Mouse (Mus musculus): ENCODE results near the gene Nin. TPM values are rescaled to one million over a fixed set of nuclear protein-coding genes. Genes with fewer than 3 reads are reported as not detected.

Nin gene
- total and polyA plus RNA-seq, 2 experiments from 2014 or later = 5.1 to 9.8 TPM

GRCm38 (mm10) chr12:70104776-70105420, 8.6 kb downstream of the Nin start:
- DNase-seq (ENCODE audit: low spot score) (no peak), ATAC-seq (ENCODE audit: insufficient read depth, low read depth) (no peak)
- H3K27me3 ChIP-seq (ENCODE audit: control insufficient read depth, insufficient read depth, low read length) = no peaks in the 10 kb centered on the region
- WGBS = 56% methylated on average over 5 of the region's 5 CpGs
- no peak overlapping the region for H3K27ac ChIP-seq (ENCODE audit: low read depth)
- no peak overlapping the region for H3K4me2 ChIP-seq (ENCODE audit: low read depth, low read length)
- no peak overlapping the region for H3K9ac ChIP-seq (replicated peaks; ENCODE audit: low read depth, low read length)
- H3K9me3 ChIP-seq (replicated peaks; ENCODE audit: control insufficient read depth, low read length) = no peaks in the 10 kb centered on the region
- H3K4me3 ChIP-seq (ENCODE audit: low read depth, low read length) = no peak overlapping the region
- peaks cover 8% of the 10 kb centered on the region; the same call in 1 of the 2 replicates for H3K36me3 ChIP-seq (replicated peaks; ENCODE audit: control insufficient read depth, insufficient read depth, low read length)
- TF ChIP-seq EP300 (IDR thresholded peaks at IDR 0.05; ENCODE audit: low read depth) (no peak), CTCF (IDR thresholded peaks at IDR 0.05; ENCODE audit: low read depth) (no peak)
- H3K4me1 ChIP-seq (ENCODE audit: control insufficient read depth, insufficient read depth) = peaks cover 20% of the 10 kb centered on the region; the same call in 1 of the 2 replicates

GRCm38 (mm10) chr12:70104199-70104598, 9.3 kb downstream of the Nin start:
- Histone ChIP-seq H3K36me3 (replicated peaks; ENCODE audit: control insufficient read depth, insufficient read depth, low read length) (peaks cover 8% of the 10 kb centered on the region; the same call in 1 of the 2 replicates), H3K9me3 (replicated peaks; ENCODE audit: control insufficient read depth, low read length) (no peaks in the 10 kb centered on the region), H3K27ac (ENCODE audit: low read depth) (no peak overlapping the region), H3K9ac (replicated peaks; ENCODE audit: low read depth, low read length) (no peak overlapping the region), H3K4me1 (ENCODE audit: control insufficient read depth, insufficient read depth) (peaks cover 20% of the 10 kb centered on the region; the same call in 1 of the 2 replicates), H3K27me3 (ENCODE audit: control insufficient read depth, insufficient read depth, low read length) (no peaks in the 10 kb centered on the region), H3K4me3 (ENCODE audit: low read depth, low read length) (no peak overlapping the region), H3K4me2 (ENCODE audit: low read depth, low read length) (no peak overlapping the region)
- whole genome bisulfite sequencing = 25% methylated on average over 4 of the region's 4 CpGs
- TF ChIP-seq CTCF (IDR thresholded peaks at IDR 0.05; ENCODE audit: low read depth) = no peak
- TF ChIP-seq EP300 (IDR thresholded peaks at IDR 0.05; ENCODE audit: low read depth) = no peak
- ATAC-seq (ENCODE audit: insufficient read depth, low read depth) (no peak), DNase-seq (ENCODE audit: low spot score) (no peak)

- Histone ChIP-seq H3K36me3 (replicated peaks; ENCODE audit: control insufficient read depth, insufficient read depth, low read length) (peaks cover 8% of the 10 kb centered on the region; the same call in 1 of the 2 replicates), H3K4me3 (ENCODE audit: low read depth, low read length) (no peak overlapping the region), H3K27me3 (ENCODE audit: control insufficient read depth, insufficient read depth, low read length) (no peaks in the 10 kb centered on the region), H3K9me3 (replicated peaks; ENCODE audit: control insufficient read depth, low read length) (no peaks in the 10 kb centered on the region), H3K27ac (ENCODE audit: low read depth) (no peak overlapping the region), H3K4me2 (ENCODE audit: low read depth, low read length) (no peak overlapping the region), H3K4me1 (ENCODE audit: control insufficient read depth, insufficient read depth) (peaks cover 23% of the 10 kb centered on the region; the same call in 1 of the 2 replicates), H3K9ac (replicated peaks; ENCODE audit: low read depth, low read length) (no peak overlapping the region)
- WGBS = 82% methylated on average over 4 of the region's 4 CpGs
- TF ChIP-seq CTCF (IDR thresholded peaks at IDR 0.05; ENCODE audit: low read depth) (no peak), EP300 (IDR thresholded peaks at IDR 0.05; ENCODE audit: low read depth) (no peak)
- no peak for DNase-seq (ENCODE audit: low spot score)
- no peak for ATAC-seq (ENCODE audit: insufficient read depth, low read depth)
These were observed 10.3 kb downstream of the Nin start for GRCm38 (mm10) chr12:70103257-70103656.

GRCm38 (mm10) chr12:70102426-70102825, 11.1 kb downstream of the Nin start:
- H3K9ac ChIP-seq (replicated peaks; ENCODE audit: low read depth, low read length) = no peak overlapping the region
- H3K4me1 ChIP-seq (ENCODE audit: control insufficient read depth, insufficient read depth) = peaks cover 31% of the 10 kb centered on the region
- no peak overlapping the region for H3K4me3 ChIP-seq (ENCODE audit: low read depth, low read length)
- no peaks in the 10 kb centered on the region for H3K27me3 ChIP-seq (ENCODE audit: control insufficient read depth, insufficient read depth, low read length)
- peaks cover 8% of the 10 kb centered on the region; the same call in 1 of the 2 replicates for H3K36me3 ChIP-seq (replicated peaks; ENCODE audit: control insufficient read depth, insufficient read depth, low read length)
- ATAC-seq (ENCODE audit: insufficient read depth, low read depth) (no peak), DNase-seq (ENCODE audit: low spot score) (no peak)
- H3K27ac ChIP-seq (ENCODE audit: low read depth) = no peak overlapping the region
- H3K4me2 ChIP-seq (ENCODE audit: low read depth, low read length) = no peak overlapping the region
- TF ChIP-seq CTCF (IDR thresholded peaks at IDR 0.05; ENCODE audit: low read depth) = no peak
- TF ChIP-seq EP300 (IDR thresholded peaks at IDR 0.05; ENCODE audit: low read depth) = no peak
- no peaks in the 10 kb centered on the region for H3K9me3 ChIP-seq (replicated peaks; ENCODE audit: control insufficient read depth, low read length)
- WGBS = 85% methylated on average over 9 of the region's 9 CpGs

GRCm38 (mm10) chr12:70101823-70102222, 11.7 kb downstream of the Nin start:
- no peak for TF ChIP-seq CTCF (IDR thresholded peaks at IDR 0.05; ENCODE audit: low read depth)
- TF ChIP-seq EP300 (IDR thresholded peaks at IDR 0.05; ENCODE audit: low read depth) = no peak
- Histone ChIP-seq H3K4me1 (ENCODE audit: control insufficient read depth, insufficient read depth) (peaks cover 34% of the 10 kb centered on the region), H3K4me2 (ENCODE audit: low read depth, low read length) (no peak overlapping the region), H3K27ac (ENCODE audit: low read depth) (no peak overlapping the region), H3K27me3 (ENCODE audit: control insufficient read depth, insufficient read depth, low read length) (no peaks in the 10 kb centered on the region), H3K9me3 (replicated peaks; ENCODE audit: control insufficient read depth, low read length) (no peaks in the 10 kb centered on the region), H3K4me3 (ENCODE audit: low read depth, low read length) (no peak overlapping the region), H3K9ac (replicated peaks; ENCODE audit: low read depth, low read length) (no peak overlapping the region), H3K36me3 (replicated peaks; ENCODE audit: control insufficient read depth, insufficient read depth, low read length) (peaks cover 8% of the 10 kb centered on the region; the same call in 1 of the 2 replicates)
- no peak for ATAC-seq (ENCODE audit: insufficient read depth, low read depth)
- DNase-seq (ENCODE audit: low spot score) = no peak
- 78% methylated on average over 5 of the region's 5 CpGs for WGBS
